In the genomic region with DNA sequence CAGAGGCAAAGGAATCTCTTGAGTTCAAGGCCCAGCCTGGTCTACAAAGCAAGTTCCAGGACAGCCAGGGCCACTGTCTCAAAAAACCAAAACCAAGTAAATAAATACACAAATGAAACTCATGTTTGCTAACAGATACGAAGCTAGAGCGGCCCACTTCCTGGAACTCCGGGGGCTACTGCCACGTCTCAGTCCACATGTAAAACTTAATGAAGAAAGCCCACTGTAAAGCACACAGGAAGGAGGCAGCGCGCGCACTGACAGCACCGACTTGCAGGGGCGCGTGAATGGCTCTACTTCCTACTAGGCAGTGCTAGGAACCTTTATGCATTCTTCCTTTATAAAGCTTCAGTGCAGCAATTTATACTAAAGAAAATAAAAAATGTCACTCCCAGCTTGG, we compare ENCODE assay signal across 28 mouse cellular contexts. TPM values are rescaled to one million over a fixed set of nuclear protein-coding genes. Genes with fewer than 3 reads are reported as not detected.
DNase-seq lines count a peak whose midpoint lies in the region; ATAC-seq lines count a peak whose summit lies in the region.
"Had no signal": no experiment of that assay in that cellular context is flagged by ENCODE, and none has a peak within 500 bp of the region (broad histone marks: within the 10 kb centered on the region; RNA-seq: fewer than 3 reads in every experiment).

No protein-coding gene starts in this region.

- ATAC-seq in CD4-positive, CD25-positive, alpha-beta regulatory T cell, adult 4 months, result no peak
- no peak for ATAC-seq in neural tube, embryonic 13.5 days (ENCODE audit: low read depth)
- no peak for ATAC-seq in liver, embryonic 12.5 days
- no peak for ATAC-seq in forebrain, embryonic 14.5 days
- ATAC-seq: forebrain, embryonic 13.5 days; hindbrain, postnatal 0 days; Patski had no signal

- peaks cover 43% of the 10 kb centered on the region for H3K4me1 ChIP-seq in neural tube, embryonic 13.5 days (replicated peaks)
- peaks cover 84% of the 10 kb centered on the region for H3K4me1 ChIP-seq in liver, embryonic 12.5 days
- peaks cover 20% of the 10 kb centered on the region for H3K4me1 ChIP-seq in forebrain, embryonic 14.5 days (ENCODE audit: control insufficient read depth, insufficient read depth, low read length)

- 90% methylated on average over 10 of the region's 10 CpGs for whole genome bisulfite sequencing in neural tube, embryonic 13.5 days
- 66% methylated on average over 10 of the region's 10 CpGs for WGBS in liver, embryonic 12.5 days (ENCODE audit: insufficient replicate concordance)
- 92% methylated on average over 10 of the region's 10 CpGs for WGBS in forebrain, embryonic 14.5 days

- no peaks in the 10 kb centered on the region for H3K27me3 ChIP-seq in neural tube, embryonic 13.5 days
- no peaks in the 10 kb centered on the region for H3K27me3 ChIP-seq in liver, embryonic 12.5 days (replicated peaks)
- no peaks in the 10 kb centered on the region for H3K27me3 ChIP-seq in forebrain, embryonic 14.5 days (replicated peaks; ENCODE audit: control insufficient read depth, insufficient read depth, low read length)
- H3K27me3 ChIP-seq: embryonic facial prominence, embryonic 13.5 days; forebrain, embryonic 13.5 days; limb, embryonic 12.5 days; Patski had no signal

- intact Hi-C loops in left cerebral cortex, postnatal 10 days (cut with DNase I), result no loop called here

- H3K9ac ChIP-seq in neural tube, embryonic 13.5 days, result 0 out of 2 replicates have a peak overlapping the region, but pooled peaks have one; percentile 5
- no peak overlapping the region; the same call in 1 of the 2 replicates for H3K9ac ChIP-seq in liver, embryonic 12.5 days
- no peak overlapping the region for H3K9ac ChIP-seq in forebrain, embryonic 14.5 days (ENCODE audit: low read length)
- H3K9ac ChIP-seq: embryonic facial prominence, embryonic 13.5 days; forebrain, embryonic 13.5 days; limb, embryonic 12.5 days had no signal

- DNase-seq in CD4-positive, CD25-positive, alpha-beta regulatory T cell, adult 2 months (ENCODE audit: low read depth, low spot score), result peak; percentile 52
- DNase-seq in neural tube, embryonic 10.5 days (ENCODE audit: extremely low spot score, low spot score), result no peak
- DNase-seq in thymus, postnatal 36 days, result peak; percentile 15 to 29
- no peak for DNase-seq in forebrain, embryonic 14.5 days (ENCODE audit: low spot score)
- no peak for DNase-seq in left cerebral cortex, postnatal 10 days (ENCODE audit: extremely low spot score in 1 of 2, low spot score in 2 of 2)
- DNase-seq: adrenal gland, postnatal 10 days; cerebellum, adult 18-20 months; cerebellum, postnatal 25 days; gastrocnemius, adult 2 months; kidney, adult 18-20 months; lung, adult 2 months; lung, postnatal 14 days had no signal

- H3K4me2 ChIP-seq in neural tube, embryonic 13.5 days, result no peak overlapping the region
- peak overlapping the region; percentile 37 for H3K4me2 ChIP-seq in liver, embryonic 12.5 days
- H3K4me2 ChIP-seq in forebrain, embryonic 14.5 days (ENCODE audit: low read length), result no peak overlapping the region
- H3K4me2 ChIP-seq: embryonic facial prominence, embryonic 13.5 days; forebrain, embryonic 13.5 days; limb, embryonic 12.5 days; midbrain, embryonic 11.5 days had no signal

- H3K4me3 ChIP-seq in neural tube, embryonic 13.5 days, result no peak overlapping the region
- no peak overlapping the region for H3K4me3 ChIP-seq in liver, embryonic 12.5 days
- no peak overlapping the region for H3K4me3 ChIP-seq in forebrain, embryonic 14.5 days (ENCODE audit: low read depth, low read length)
- H3K4me3 ChIP-seq: embryonic facial prominence, embryonic 13.5 days; forebrain, embryonic 13.5 days; gastrocnemius, adult 2 months; limb, embryonic 12.5 days had no signal

- no peak overlapping the region for H3K27ac ChIP-seq in neural tube, embryonic 13.5 days (replicated peaks)
- H3K27ac ChIP-seq in liver, embryonic 12.5 days, result peak overlapping the region; percentile 38; the same call in 1 of the 2 replicates
- H3K27ac ChIP-seq in forebrain, embryonic 14.5 days (ENCODE audit: low read depth, low read length), result no peak overlapping the region
- H3K27ac ChIP-seq: embryonic facial prominence, embryonic 13.5 days; forebrain, embryonic 13.5 days; gastrocnemius, adult 2 months; hindbrain, postnatal 0 days; kidney, postnatal 0 days; limb, embryonic 12.5 days had no signal

- no peaks in the 10 kb centered on the region for H3K9me3 ChIP-seq in neural tube, embryonic 13.5 days
- no peaks in the 10 kb centered on the region for H3K9me3 ChIP-seq in liver, embryonic 12.5 days (replicated peaks)
- no peaks in the 10 kb centered on the region for H3K9me3 ChIP-seq in forebrain, embryonic 14.5 days (replicated peaks; ENCODE audit: control insufficient read depth, low read length)
- H3K9me3 ChIP-seq: embryonic facial prominence, embryonic 13.5 days; forebrain, embryonic 13.5 days; limb, embryonic 12.5 days had no signal

- peaks cover 24% of the 10 kb centered on the region for H3K36me3 ChIP-seq in neural tube, embryonic 13.5 days
- H3K36me3 ChIP-seq in liver, embryonic 12.5 days, result peaks cover 51% of the 10 kb centered on the region
- H3K36me3 ChIP-seq in forebrain, embryonic 14.5 days (ENCODE audit: control insufficient read depth, insufficient read depth, low read length), result peaks cover 35% of the 10 kb centered on the region

RNA-seq across cellular contexts. Expression of gene Srpk1, which starts 4.9 kb away (rescaled TPM):
- 100 to 1,000 TPM; 204 to 234 TPM for polyA plus RNA-seq in CD4-positive, CD25-positive, alpha-beta regulatory T cell, adult 4 months (2017; shearing (Covaris generic))
- polyA plus RNA-seq in neural tube, embryonic 13.5 days (2015; fragmentation: Nextera tagmentation; extraction: Ambion mirVana), result 91.2 and 106 TPM in 2 replicates
- 61.1 and 61.5 TPM in 2 replicates for polyA plus RNA-seq in liver, embryonic 12.5 days (2016; fragmentation: Nextera tagmentation; extraction: Ambion mirVana)
- 126 and 142 TPM in 2 replicates for polyA plus RNA-seq in forebrain, embryonic 14.5 days (2014; fragmentation: Nextera tagmentation; extraction: Ambion mirVana)
- 100 to 1,000 TPM; 111 to 127 TPM for total RNA-seq in left cerebral cortex, postnatal 10 days (2021)

RNA-seq across cellular contexts. Expression of gene Lhfpl5, which starts 42.2 kb away (rescaled TPM):
- polyA plus RNA-seq in CD4-positive, CD25-positive, alpha-beta regulatory T cell, adult 4 months (2017; shearing (Covaris generic)), result 1 to 10 TPM; 1.1 to 1.3 TPM
- polyA plus RNA-seq in neural tube, embryonic 13.5 days (2015; fragmentation: Nextera tagmentation; extraction: Ambion mirVana), result 7.9 and 8.2 TPM in 2 replicates
- 0.16 and 0.32 TPM in 2 replicates for polyA plus RNA-seq in liver, embryonic 12.5 days (2016; fragmentation: Nextera tagmentation; extraction: Ambion mirVana)
- 3.9 and 4.5 TPM in 2 replicates for polyA plus RNA-seq in forebrain, embryonic 14.5 days (2014; fragmentation: Nextera tagmentation; extraction: Ambion mirVana)
- 1 to 10 TPM; 4.3 to 5.1 TPM for total RNA-seq in left cerebral cortex, postnatal 10 days (2021)
- total RNA-seq: gastrocnemius, adult 2 months; hematopoietic stem cell, adult 5-6 weeks; megakaryocyte progenitor cell, adult 5-6 weeks had no signal
- polyA plus RNA-seq: gonadal fat pad, adult 2 months; kidney, postnatal 0 days; lung, adult 2 months had no signal

RNA-seq across cellular contexts. Expression of gene Clps, which starts 57.1 kb away (rescaled TPM):
- not detected for polyA plus RNA-seq in CD4-positive, CD25-positive, alpha-beta regulatory T cell, adult 4 months (2017; shearing (Covaris generic))
- not detected in 2 replicates for polyA plus RNA-seq in neural tube, embryonic 13.5 days (2015; fragmentation: Nextera tagmentation; extraction: Ambion mirVana)
- polyA plus RNA-seq in liver, embryonic 12.5 days (2016; fragmentation: Nextera tagmentation; extraction: Ambion mirVana), result 2.3 and 3.6 TPM in 2 replicates
- polyA plus RNA-seq in forebrain, embryonic 14.5 days (2014; fragmentation: Nextera tagmentation; extraction: Ambion mirVana), result not detected in 2 replicates
- not detected for total RNA-seq in left cerebral cortex, postnatal 10 days (2021)
- total RNA-seq: adrenal gland, postnatal 10 days; gastrocnemius, adult 2 months; hematopoietic stem cell, adult 5-6 weeks; hindbrain, postnatal 0 days; layer of hippocampus, postnatal 10 days; left cerebral cortex, adult 8-10 months; megakaryocyte progenitor cell, adult 5-6 weeks; midbrain, postnatal 0 days had no signal
- polyA plus RNA-seq: embryonic facial prominence, embryonic 13.5 days; hindbrain, postnatal 0 days; kidney, postnatal 0 days; limb, embryonic 12.5 days; midbrain, embryonic 11.5 days; midbrain, postnatal 0 days; Patski had no signal

Comparison
In these comparisons a context has a peak if more than half of its experiments do, and no peak if none do; other contexts are left out.
1. DNase-seq: peak in CD4-positive, CD25-positive, alpha-beta regulatory T cell, adult 2 months (single experiment) and thymus, postnatal 36 days (2 of 2); none in neural tube, embryonic 10.5 days (single experiment), forebrain, embryonic 14.5 days (single experiment) and left cerebral cortex, postnatal 10 days (0 of 2).